Mouse (Mus musculus) brain, embryonic 14.5 days (tissue): ENCODE data around the gene Fads3.
A peak's percentile ranks its signal among the peaks of the same experiment; 100 is the strongest.

Source experiments
- CTCF ChIP-seq: fragments of 200-500 bp; IDR thresholded peaks from 2 replicates; pipeline ENCODE4 v1.5.1; 2012; ENCODE audit warnings: inconsistent platforms, mild to moderate bottlenecking, moderate library complexity, borderline replicate concordance; ENCODE audit not compliant: insufficient read depth, insufficient read length; ENCODE audit errors: extremely low read depth
- POLR2A ChIP-seq: fragments of 200-500 bp; IDR thresholded peaks from 2 replicates; pipeline ENCODE4 v1.6.1; 2012; ENCODE audit warnings: mild to moderate bottlenecking, inconsistent platforms, borderline replicate concordance; ENCODE audit not compliant: poor library complexity, insufficient read depth, insufficient read length, severe bottlenecking; ENCODE audit errors: extremely low read depth

DNA sequence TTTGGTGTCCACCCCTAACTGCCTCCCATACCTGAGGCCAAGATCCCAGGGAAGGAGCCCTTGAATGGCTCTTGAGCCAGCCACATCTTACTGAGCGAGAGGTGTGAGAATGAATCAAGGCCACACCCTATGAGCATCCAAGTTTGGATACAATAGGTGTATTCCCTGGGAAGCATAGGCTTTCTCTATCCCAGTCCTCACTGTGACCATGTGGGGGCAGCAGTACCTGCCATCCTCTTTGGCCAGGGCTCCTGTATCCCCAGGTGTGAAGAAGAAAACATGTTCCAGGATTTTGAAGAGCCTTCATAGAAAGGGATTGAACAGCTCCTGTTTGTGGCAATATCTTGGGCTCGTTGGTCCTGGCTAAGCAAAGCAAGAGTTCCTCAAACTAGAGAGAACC lies 1.8 kb upstream of the Fads3 start:
- peak; percentile 14; the same call in 1 of the 2 replicates for TF ChIP-seq CTCF
- no peak for TF ChIP-seq POLR2A
